Mouse (Mus musculus): Measurements from ENCODE around the gene Cand1. TPM values are rescaled to one million over a fixed set of nuclear protein-coding genes. Genes with fewer than 3 reads are reported as not detected.
A peak's percentile ranks its signal among the peaks of the same experiment; 100 is the strongest.

The Cand1 gene
- polyA plus RNA-seq, 1 experiment from 2014 or later: 32.6 TPM

- Histone ChIP-seq H3K9ac (ENCODE audit: low read depth, low read length) (no peak overlapping the region), H3K27ac (no peak overlapping the region), H3K4me1 (replicated peaks; ENCODE audit: insufficient read depth, low read length) (no peaks in the 10 kb centered on the region), H3K27me3 (ENCODE audit: insufficient read depth, low read length) (no peaks in the 10 kb centered on the region), H3K9me3 (replicated peaks; ENCODE audit: low read length) (no peaks in the 10 kb centered on the region), H3K36me3 (ENCODE audit: insufficient read depth, low read length) (peaks cover 34% of the 10 kb centered on the region; the same call in 1 of the 2 replicates), H3K4me2 (ENCODE audit: low read length) (no peak overlapping the region), H3K4me3 (replicated peaks; ENCODE audit: low read depth, low read length) (no peak overlapping the region)
- no peak for TF ChIP-seq CTCF (IDR thresholded peaks at IDR 0.05; ENCODE audit: low read depth)
- DNase-seq (ENCODE audit: low spot score) (peak; percentile 54), ATAC-seq (replicated peaks; ENCODE audit: low FRiP score, low read depth) (no peak)
- 42% methylated on average over 11 of the region's 11 CpGs for WGBS
Observed at GRCm38 (mm10) chr10:119219415-119219814, 20.4 kb downstream of the Cand1 start.

GRCm38 (mm10) chr10:119218274-119219080, 21.4 kb downstream of the Cand1 start:
- TF ChIP-seq CTCF (IDR thresholded peaks at IDR 0.05; ENCODE audit: low read depth): no peak
- no peak overlapping the region for H3K9ac ChIP-seq (ENCODE audit: low read depth, low read length)
- DNase-seq (ENCODE audit: low spot score): no peak
- H3K9me3 ChIP-seq (replicated peaks; ENCODE audit: low read length): no peaks in the 10 kb centered on the region
- peaks cover 35% of the 10 kb centered on the region for H3K36me3 ChIP-seq (ENCODE audit: insufficient read depth, low read length)
- H3K27ac ChIP-seq: no peak overlapping the region
- no peaks in the 10 kb centered on the region for H3K27me3 ChIP-seq (ENCODE audit: insufficient read depth, low read length)
- H3K4me3 ChIP-seq (replicated peaks; ENCODE audit: low read depth, low read length): no peak overlapping the region
- H3K4me1 ChIP-seq (replicated peaks; ENCODE audit: insufficient read depth, low read length): no peaks in the 10 kb centered on the region
- ATAC-seq (replicated peaks; ENCODE audit: low FRiP score, low read depth): no peak
- 91% methylated on average over 15 of the region's 15 CpGs for WGBS
- no peak overlapping the region for H3K4me2 ChIP-seq (ENCODE audit: low read length)

- H3K27ac ChIP-seq: no peak overlapping the region
- no peak for DNase-seq (ENCODE audit: low spot score)
- H3K4me3 ChIP-seq (replicated peaks; ENCODE audit: low read depth, low read length): no peak overlapping the region
- no peaks in the 10 kb centered on the region for H3K4me1 ChIP-seq (replicated peaks; ENCODE audit: insufficient read depth, low read length)
- WGBS: 49% methylated on average over 5 of the region's 5 CpGs
- no peak overlapping the region for H3K9ac ChIP-seq (ENCODE audit: low read depth, low read length)
- no peak for ATAC-seq (replicated peaks; ENCODE audit: low FRiP score, low read depth)
- no peaks in the 10 kb centered on the region for H3K9me3 ChIP-seq (replicated peaks; ENCODE audit: low read length)
- H3K27me3 ChIP-seq (ENCODE audit: insufficient read depth, low read length): no peaks in the 10 kb centered on the region
- H3K36me3 ChIP-seq (ENCODE audit: insufficient read depth, low read length): peaks cover 61% of the 10 kb centered on the region
- H3K4me2 ChIP-seq (ENCODE audit: low read length): no peak overlapping the region
- TF ChIP-seq CTCF (IDR thresholded peaks at IDR 0.05; ENCODE audit: low read depth): no peak
Observed at GRCm38 (mm10) chr10:119212443-119212842, 27.4 kb downstream of the Cand1 start.

DNA sequence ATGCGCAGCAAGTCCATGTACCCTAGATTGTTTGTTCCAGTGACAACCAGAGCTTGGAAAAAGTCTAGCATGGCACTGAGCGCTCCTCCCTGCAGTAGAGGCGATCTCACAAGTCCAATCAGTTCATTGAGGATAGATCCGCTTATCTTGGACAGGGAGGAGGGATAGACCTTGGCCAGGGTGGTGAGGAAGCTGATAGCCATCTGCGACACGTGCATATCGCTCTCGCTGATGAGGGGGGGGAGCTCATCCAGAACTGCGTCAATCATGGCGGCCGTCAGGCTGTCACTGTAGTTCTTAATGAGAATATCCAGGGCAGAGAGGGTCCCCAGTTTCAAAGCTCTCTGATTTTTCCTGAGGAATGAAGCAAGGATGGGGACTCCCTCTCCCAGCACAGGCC, 28.6 kb downstream of the Cand1 start:
- no peak overlapping the region for H3K9ac ChIP-seq (ENCODE audit: low read depth, low read length)
- no peaks in the 10 kb centered on the region for H3K4me1 ChIP-seq (replicated peaks; ENCODE audit: insufficient read depth, low read length)
- H3K27me3 ChIP-seq (ENCODE audit: insufficient read depth, low read length): no peaks in the 10 kb centered on the region
- H3K4me2 ChIP-seq (ENCODE audit: low read length): no peak overlapping the region
- DNase-seq (ENCODE audit: low spot score) (no peak), ATAC-seq (replicated peaks; ENCODE audit: low FRiP score, low read depth) (no peak)
- TF ChIP-seq CTCF (IDR thresholded peaks at IDR 0.05; ENCODE audit: low read depth): no peak
- H3K9me3 ChIP-seq (replicated peaks; ENCODE audit: low read length): no peaks in the 10 kb centered on the region
- H3K36me3 ChIP-seq (ENCODE audit: insufficient read depth, low read length): peaks cover 61% of the 10 kb centered on the region
- WGBS: 87% methylated on average over 11 of the region's 11 CpGs
- H3K4me3 ChIP-seq (replicated peaks; ENCODE audit: low read depth, low read length): no peak overlapping the region
- no peak overlapping the region for H3K27ac ChIP-seq

GRCm38 (mm10) chr10:119206309-119206932, 33.4 kb downstream of the Cand1 start:
- no peak for TF ChIP-seq CTCF (IDR thresholded peaks at IDR 0.05; ENCODE audit: low read depth)
- DNase-seq (ENCODE audit: low spot score) (no peak), ATAC-seq (replicated peaks; ENCODE audit: low FRiP score, low read depth) (no peak)
- Histone ChIP-seq H3K27me3 (ENCODE audit: insufficient read depth, low read length) (no peaks in the 10 kb centered on the region), H3K9ac (ENCODE audit: low read depth, low read length) (no peak overlapping the region), H3K27ac (no peak overlapping the region), H3K9me3 (replicated peaks; ENCODE audit: low read length) (no peaks in the 10 kb centered on the region), H3K4me3 (replicated peaks; ENCODE audit: low read depth, low read length) (no peak overlapping the region), H3K36me3 (ENCODE audit: insufficient read depth, low read length) (peaks cover 66% of the 10 kb centered on the region), H3K4me2 (ENCODE audit: low read length) (no peak overlapping the region), H3K4me1 (replicated peaks; ENCODE audit: insufficient read depth, low read length) (no peaks in the 10 kb centered on the region)
- 93% methylated on average over 8 of the region's 8 CpGs for WGBS

- DNase-seq (ENCODE audit: low spot score): no peak
- Histone ChIP-seq H3K9me3 (replicated peaks; ENCODE audit: low read length) (no peaks in the 10 kb centered on the region), H3K4me2 (ENCODE audit: low read length) (no peak overlapping the region), H3K27ac (no peak overlapping the region), H3K27me3 (ENCODE audit: insufficient read depth, low read length) (no peaks in the 10 kb centered on the region), H3K36me3 (ENCODE audit: insufficient read depth, low read length) (peaks cover 57% of the 10 kb centered on the region), H3K9ac (ENCODE audit: low read depth, low read length) (no peak overlapping the region), H3K4me1 (replicated peaks; ENCODE audit: insufficient read depth, low read length) (no peaks in the 10 kb centered on the region), H3K4me3 (replicated peaks; ENCODE audit: low read depth, low read length) (no peak overlapping the region)
- ATAC-seq (replicated peaks; ENCODE audit: low FRiP score, low read depth): no peak
- no peak for TF ChIP-seq CTCF (IDR thresholded peaks at IDR 0.05; ENCODE audit: low read depth)
- 81% methylated on average over 5 of the region's 5 CpGs for WGBS
Observed at GRCm38 (mm10) chr10:119205229-119205628, 34.6 kb downstream of the Cand1 start.

Data from kidney, postnatal 0 days (tissue).